Mouse (Mus musculus) embryonic facial prominence, embryonic 13.5 days (tissue): ENCODE results near the gene Mrgprb4. TPM values are rescaled to one million over a fixed set of nuclear protein-coding genes. Genes with fewer than 3 reads are reported as not detected.

ENCODE experiments used
- ATAC-seq: fragments of 200-750 bp; cut with Nextera tagmentation; 2 replicates; pipeline ENCODE4 v1.8.0; 2017; ENCODE audit warnings: low read depth; ENCODE audit not compliant: insufficient number of reproducible peaks, insufficient read depth, low FRiP score, low TSS enrichment
- H3K27ac ChIP-seq: fragments of 300-500 bp; sonication (generic); 2 replicates; pipeline ENCODE4 v1.5.1; 2015; ENCODE audit warnings: moderate library complexity, mild to moderate bottlenecking, inconsistent platforms
- H3K27me3 ChIP-seq: fragments of 300-500 bp; sonication (generic); 2 replicates; pipeline ENCODE4 v1.6.1; 2015; ENCODE audit warnings: mild to moderate bottlenecking, inconsistent platforms
- H3K36me3 ChIP-seq: fragments of 300-500 bp; sonication (generic); 2 replicates; pipeline ENCODE4 v1.6.1; 2015; ENCODE audit warnings: mild to moderate bottlenecking, inconsistent platforms
- H3K4me1 ChIP-seq: fragments of 300-500 bp; sonication (generic); 2 replicates; pipeline ENCODE4 v1.6.1; 2015; ENCODE audit warnings: inconsistent platforms
- H3K4me2 ChIP-seq: fragments of 300-500 bp; sonication (generic); 2 replicates; pipeline ENCODE4 v1.6.1; 2015; ENCODE audit warnings: moderate library complexity, mild to moderate bottlenecking, inconsistent platforms
- H3K4me3 ChIP-seq: fragments of 300-500 bp; sonication (generic); 2 replicates; pipeline ENCODE4 v1.5.1; 2015; ENCODE audit warnings: mild to moderate bottlenecking, inconsistent platforms
- H3K9ac ChIP-seq: fragments of 300-500 bp; sonication (generic); 2 replicates; pipeline ENCODE4 v1.6.1; 2015; ENCODE audit warnings: mild to moderate bottlenecking, inconsistent platforms
- H3K9me3 ChIP-seq: fragments of 300-500 bp; sonication (generic); 2 replicates; pipeline ENCODE4 v1.6.1; 2016; ENCODE audit warnings: inconsistent platforms
- WGBS: fragments of 180-500 bp; shearing (Covaris S2); methylation state at CpG from one replicate; pipeline ENCODE4 v1.1.7; 2015; ENCODE audit warnings: mixed read lengths; 5-methylcytosine and 5-hydroxymethylcytosine counted together
- polyA plus RNA-seq: library from polyadenylated mRNA; unstranded; fragments of >200 nt; fragmentation: Nextera tagmentation; extraction: Ambion mirVana; gene quantifications from 2 replicates; pipeline ENCODE4 v1.2.1, GENCODE M21; 2015

The Mrgprb4 gene
- not detected in 2 replicates for polyA plus RNA-seq

GRCm38 (mm10) chr7:48199188-48199587, at the start of gene Mrgprb4:
TSS of gene Mrgprb4 (minus strand) at chr7:48199288.
- Histone ChIP-seq H3K9ac (no peak within 1 kb of the TSS), H3K4me1 (no peaks in the 10 kb centered on the region), H3K9me3 (0 out of 2 replicates have a peak, but pooled peaks cover 4% of the 10 kb centered on the region), H3K27ac (no peak within 1 kb of the TSS), H3K4me3 (no peak within 1 kb of the TSS), H3K4me2 (no peak within 1 kb of the TSS), H3K27me3 (no peaks in the 10 kb centered on the region), H3K36me3 (no peaks in the 10 kb centered on the region)
- 85% methylated on average over 3 of the region's 3 CpGs for WGBS
- ATAC-seq = no peak

- Histone ChIP-seq H3K9me3 (peaks cover 7% of the 10 kb centered on the region; the same call in 1 of the 2 replicates), H3K36me3 (no peaks in the 10 kb centered on the region), H3K9ac (no peak overlapping the region), H3K4me2 (no peak overlapping the region), H3K4me3 (no peak overlapping the region), H3K27me3 (no peaks in the 10 kb centered on the region), H3K4me1 (no peaks in the 10 kb centered on the region), H3K27ac (no peak overlapping the region)
- no peak for ATAC-seq
Measured at GRCm38 (mm10) chr7:48226114-48226513, 27.0 kb upstream of the Mrgprb4 start.

GRCm38 (mm10) chr7:48225065-48225464, 26.0 kb upstream of the Mrgprb4 start:
- H3K4me3 ChIP-seq = no peak overlapping the region
- no peaks in the 10 kb centered on the region for H3K27me3 ChIP-seq
- no peaks in the 10 kb centered on the region for H3K36me3 ChIP-seq
- 0 out of 2 replicates have a peak, but pooled peaks cover 3% of the 10 kb centered on the region for H3K9me3 ChIP-seq
- no peak overlapping the region for H3K9ac ChIP-seq
- 71% methylated on average over 5 of the region's 5 CpGs for WGBS
- no peak for ATAC-seq
- no peak overlapping the region for H3K27ac ChIP-seq
- no peak overlapping the region for H3K4me2 ChIP-seq
- H3K4me1 ChIP-seq = no peaks in the 10 kb centered on the region

DNA sequence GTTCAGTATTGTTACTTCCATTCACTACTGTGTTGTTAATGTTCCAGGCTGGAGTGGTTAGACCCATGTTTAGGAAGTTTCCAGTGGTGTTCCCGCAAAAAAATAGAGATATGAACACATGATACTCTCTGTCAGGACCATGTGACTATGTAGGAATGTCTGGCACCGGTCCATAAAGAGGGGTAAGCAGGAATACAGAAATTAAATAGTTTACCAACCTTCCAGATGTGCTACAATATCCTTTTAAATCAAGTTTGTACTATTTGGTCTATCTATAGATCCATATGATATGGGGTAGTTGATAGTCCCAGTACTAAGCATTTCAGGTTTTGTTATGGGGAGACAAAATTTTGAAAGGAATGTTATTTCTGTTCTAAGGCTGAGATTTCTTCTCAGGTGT, 30.2 kb downstream of the Mrgprb4 start, which contains the start of gene Mrgprb5:
Gene Mrgprb5, minus strand, starts transcription at position 101 of the 400 bp plus-strand sequence.
- Histone ChIP-seq H3K4me3 (no peak within 1 kb of the TSS), H3K4me1 (no peaks in the 10 kb centered on the region), H3K9ac (no peak within 1 kb of the TSS), H3K36me3 (no peaks in the 10 kb centered on the region), H3K4me2 (no peak within 1 kb of the TSS), H3K9me3 (no peaks in the 10 kb centered on the region), H3K27ac (no peak within 1 kb of the TSS), H3K27me3 (no peaks in the 10 kb centered on the region)
- ATAC-seq = no peak
- WGBS = 77% methylated on average over 2 of the region's 2 CpGs

- Histone ChIP-seq H3K27ac (no peak overlapping the region), H3K9ac (no peak overlapping the region), H3K9me3 (no peaks in the 10 kb centered on the region), H3K4me2 (no peak overlapping the region), H3K27me3 (no peaks in the 10 kb centered on the region), H3K4me3 (no peak overlapping the region), H3K36me3 (no peaks in the 10 kb centered on the region), H3K4me1 (no peaks in the 10 kb centered on the region)
- ATAC-seq = no peak
- 79% methylated on average over 2 of the region's 2 CpGs for whole genome bisulfite sequencing
Measured at GRCm38 (mm10) chr7:48167471-48167870, 31.6 kb downstream of the Mrgprb4 start.

Other genes starting within 250 kb of the Mrgprb4 start
- not detected in 2 replicates for gene Mrgpra4, start 217.2 kb downstream of the Mrgprb4 start, polyA plus RNA-seq
- gene Mrgprx1, start 171.7 kb downstream of the Mrgprb4 start, polyA plus RNA-seq = not detected in 2 replicates
- not detected in 2 replicates for gene Mrgprb5, start 30.3 kb downstream of the Mrgprb4 start, polyA plus RNA-seq
- not detected in 2 replicates for gene Mrgprb8, start 189.2 kb upstream of the Mrgprb4 start, polyA plus RNA-seq